Mouse (Mus musculus) intestine, embryonic 15.5 days (tissue): ENCODE measurements around the gene Pah. TPM values are rescaled to one million over a fixed set of nuclear protein-coding genes. Genes with fewer than 3 reads are reported as not detected.

Source experiments
- ATAC-seq: fragments of 200-750 bp; cut with Nextera tagmentation; 2 replicates; pipeline ENCODE4 v1.8.0; 2017; ENCODE audit warnings: moderate TSS enrichment, moderate library complexity
- H3K27ac ChIP-seq: fragments of 300-500 bp; sonication (generic); 2 replicates; pipeline ENCODE4 v1.5.1; 2015; ENCODE audit warnings: mild to moderate bottlenecking, inconsistent platforms
- H3K27me3 ChIP-seq: fragments of 300-500 bp; sonication (generic); replicated peaks from 2 replicates; pipeline ENCODE4 v1.6.1; 2015; ENCODE audit warnings: inconsistent platforms
- H3K36me3 ChIP-seq: fragments of 300-500 bp; sonication (generic); 2 replicates; pipeline ENCODE4 v1.6.1; 2015; ENCODE audit warnings: inconsistent platforms
- H3K4me1 ChIP-seq: fragments of 300-500 bp; sonication (generic); replicated peaks from 2 replicates; pipeline ENCODE4 v1.6.1; 2015; ENCODE audit warnings: inconsistent platforms
- H3K4me2 ChIP-seq: fragments of 300-500 bp; sonication (generic); replicated peaks from 2 replicates; pipeline ENCODE4 v1.6.1; 2015; ENCODE audit warnings: mild to moderate bottlenecking, inconsistent platforms
- H3K4me3 ChIP-seq: fragments of 300-500 bp; sonication (generic); replicated peaks from 2 replicates; pipeline ENCODE4 v1.5.1; 2015; ENCODE audit warnings: inconsistent platforms
- H3K9ac ChIP-seq: fragments of 300-500 bp; sonication (generic); 2 replicates; pipeline ENCODE4 v1.6.1; 2015; ENCODE audit warnings: inconsistent platforms
- H3K9me3 ChIP-seq: fragments of 300-500 bp; sonication (generic); 2 replicates; pipeline ENCODE4 v1.6.1; 2016; ENCODE audit warnings: inconsistent platforms
- WGBS: fragments of 180-500 bp; shearing (Covaris S2); methylation state at CpG from one replicate; pipeline ENCODE4 v1.1.7; 2015; 5-methylcytosine and 5-hydroxymethylcytosine counted together
- polyA plus RNA-seq: library from polyadenylated mRNA; unstranded; fragments of >200 nt; fragmentation: Nextera tagmentation; extraction: Ambion mirVana; gene quantifications from 2 replicates; pipeline ENCODE4 v1.2.1, GENCODE M21; 2015

The Pah gene
- polyA plus RNA-seq, 1 experiment from 2014 or later, result 2.8 TPM

DNA sequence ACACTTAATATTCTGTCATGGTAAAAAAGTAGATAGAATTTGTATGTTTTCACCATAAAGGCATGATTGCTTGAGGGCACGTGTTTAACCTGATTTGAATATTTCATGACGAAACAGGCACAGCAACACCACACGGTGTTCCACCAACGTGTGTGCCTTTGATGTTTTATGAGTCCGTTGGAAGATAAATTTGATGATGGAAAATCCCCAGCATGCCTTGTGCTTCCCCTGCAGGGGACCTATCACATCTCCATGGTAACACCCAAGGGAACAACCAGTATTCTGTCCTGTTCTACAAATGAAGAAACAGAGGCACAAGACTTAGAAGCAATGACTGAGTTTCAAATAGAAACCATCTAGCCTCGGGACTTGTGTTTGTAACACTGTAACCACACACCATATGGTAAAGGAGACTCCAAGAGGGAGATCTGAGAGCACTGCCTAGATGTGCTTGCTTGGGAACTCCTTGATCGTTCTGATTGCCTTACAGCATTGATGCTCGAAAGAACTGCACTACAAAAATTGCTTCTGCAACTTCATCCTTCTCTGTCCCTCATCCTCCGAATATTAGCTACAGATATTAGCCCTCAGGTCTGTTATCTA lies 75.6 kb downstream of the Pah start:
- H3K4me3 ChIP-seq, result no peak overlapping the region
- H3K4me1 ChIP-seq, result no peaks in the 10 kb centered on the region
- no peak overlapping the region for H3K9ac ChIP-seq
- no peaks in the 10 kb centered on the region for H3K36me3 ChIP-seq
- no peak for ATAC-seq
- no peak overlapping the region for H3K27ac ChIP-seq
- no peak overlapping the region for H3K4me2 ChIP-seq
- WGBS, result 59% methylated on average over 9 of the region's 9 CpGs
- H3K9me3 ChIP-seq, result no peaks in the 10 kb centered on the region
- no peaks in the 10 kb centered on the region for H3K27me3 ChIP-seq

DNA sequence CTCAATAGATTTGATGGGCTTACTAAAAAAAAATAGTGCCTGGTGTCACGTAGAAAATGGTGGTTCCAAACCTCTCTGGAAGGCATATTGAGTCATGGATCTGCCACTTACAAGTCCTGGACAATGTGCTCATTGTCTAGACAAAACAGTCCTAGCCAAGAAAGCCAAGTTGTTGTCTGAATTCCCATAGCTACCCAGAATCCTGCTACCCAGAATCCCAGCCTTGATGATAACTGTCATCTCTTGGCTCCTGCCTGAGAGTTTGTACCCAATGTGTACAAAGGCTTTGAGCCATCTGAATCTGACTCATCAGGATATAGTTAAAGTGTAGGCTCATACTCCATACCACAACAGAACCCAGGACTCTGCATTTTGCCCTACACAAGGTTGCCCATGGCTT lies 80.6 kb downstream of the Pah start:
- Histone ChIP-seq H3K9ac (no peak overlapping the region), H3K4me2 (no peak overlapping the region), H3K27ac (no peak overlapping the region), H3K9me3 (no peaks in the 10 kb centered on the region), H3K4me1 (no peaks in the 10 kb centered on the region), H3K27me3 (no peaks in the 10 kb centered on the region), H3K4me3 (no peak overlapping the region), H3K36me3 (no peaks in the 10 kb centered on the region)
- 55% methylated on average over 1 of the region's 1 CpGs for WGBS
- no peak for ATAC-seq

DNA sequence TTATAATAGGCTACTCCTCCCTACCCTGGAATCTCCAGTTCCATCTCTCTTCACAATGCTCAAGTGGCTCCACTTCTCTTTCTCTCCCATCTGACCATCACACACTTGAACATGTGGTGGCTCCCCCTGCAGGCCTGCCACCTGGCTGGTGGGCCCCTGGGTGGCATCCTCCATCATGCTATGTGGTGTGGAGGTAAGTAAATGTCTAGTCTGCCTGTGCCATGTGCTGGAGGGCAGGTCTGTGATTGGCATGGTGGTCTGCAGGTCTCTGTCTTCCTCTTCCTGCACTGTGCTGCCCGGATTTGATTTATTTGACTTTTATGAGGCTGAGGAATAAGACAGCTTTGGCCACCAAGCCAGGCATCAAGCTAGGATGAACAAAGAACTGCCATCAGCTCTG lies 103.6 kb downstream of the Pah start:
- Histone ChIP-seq H3K9me3 (no peaks in the 10 kb centered on the region), H3K9ac (no peak overlapping the region), H3K27ac (no peak overlapping the region), H3K4me2 (no peak overlapping the region), H3K4me1 (no peaks in the 10 kb centered on the region), H3K36me3 (no peaks in the 10 kb centered on the region), H3K27me3 (no peaks in the 10 kb centered on the region), H3K4me3 (no peak overlapping the region)
- 87% methylated on average over 1 of the region's 1 CpGs for WGBS
- no peak for ATAC-seq

Other genes with a start within 250 kb of the Pah start
- gene Ascl1, start 28.1 kb upstream of the Pah start, polyA plus RNA-seq, result 7.4 and 10.3 TPM in 2 replicates